Mouse (Mus musculus) hindbrain, embryonic 12.5 days (tissue): ENCODE results near the gene Ppp1r15b. TPM values are rescaled to one million over a fixed set of nuclear protein-coding genes. Genes with fewer than 3 reads are reported as not detected.

ENCODE experiments used
- ATAC-seq: fragments of 200-750 bp; cut with Nextera tagmentation; 2 replicates; pipeline ENCODE4 v1.8.0; 2017; ENCODE audit warnings: moderate TSS enrichment; ENCODE audit not compliant: low FRiP score
- H3K27ac ChIP-seq: fragments of 300-500 bp; sonication (generic); 2 replicates; pipeline ENCODE4 v1.5.1; 2016; ENCODE audit warnings: mild to moderate bottlenecking
- H3K27me3 ChIP-seq: fragments of 300-500 bp; sonication (generic); 2 replicates; pipeline ENCODE4 v1.6.1; 2016; ENCODE audit warnings: mild to moderate bottlenecking
- H3K36me3 ChIP-seq: fragments of 300-500 bp; sonication (generic); 2 replicates; pipeline ENCODE4 v1.6.1; 2016; ENCODE audit warnings: mild to moderate bottlenecking
- H3K4me1 ChIP-seq: fragments of 300-500 bp; sonication (generic); 2 replicates; pipeline ENCODE4 v1.6.1; 2016
- H3K4me2 ChIP-seq: fragments of 300-500 bp; sonication (generic); replicated peaks from 2 replicates; pipeline ENCODE4 v1.6.1; 2016; ENCODE audit warnings: mild to moderate bottlenecking
- H3K4me3 ChIP-seq: fragments of 300-500 bp; sonication (generic); 2 replicates; pipeline ENCODE4 v1.5.1; 2016; ENCODE audit warnings: mild to moderate bottlenecking
- H3K9ac ChIP-seq: fragments of 300-500 bp; sonication (generic); 2 replicates; pipeline ENCODE4 v1.6.1; 2016; ENCODE audit warnings: mild to moderate bottlenecking, moderate library complexity
- H3K9me3 ChIP-seq: fragments of 300-500 bp; sonication (generic); replicated peaks from 2 replicates; pipeline ENCODE4 v1.6.1; 2016; ENCODE audit warnings: mild to moderate bottlenecking
- WGBS: fragments of 180-500 bp; shearing (Covaris S2); methylation state at CpG from one replicate; pipeline ENCODE4 v1.1.7; 2016; 5-methylcytosine and 5-hydroxymethylcytosine counted together
- polyA plus RNA-seq: library from polyadenylated mRNA; unstranded; fragments of >200 nt; fragmentation: Nextera tagmentation; extraction: Ambion mirVana; gene quantifications from 2 replicates; pipeline ENCODE4 v1.2.1, GENCODE M21; 2016

Gene Ppp1r15b
- polyA plus RNA-seq, 1 experiment from 2014 or later, result 49.1 TPM

GRCm38 (mm10) chr1:133183141-133183925 is 52.4 kb downstream of the Ppp1r15b start:
- WGBS, result 12% methylated on average over 16 of the region's 16 CpGs
- ATAC-seq, result peak; percentile 18; the same call in 1 of the 2 replicates
- peak overlapping the region; percentile 75 for H3K4me2 ChIP-seq
- peaks cover 54% of the 10 kb centered on the region for H3K4me1 ChIP-seq
- H3K4me3 ChIP-seq, result peak overlapping the region; percentile 58
- H3K9ac ChIP-seq, result peak overlapping the region; percentile 75
- peak overlapping the region; percentile 97 for H3K27ac ChIP-seq
- no peaks in the 10 kb centered on the region for H3K9me3 ChIP-seq
- no peaks in the 10 kb centered on the region for H3K36me3 ChIP-seq
- peaks cover 6% of the 10 kb centered on the region for H3K27me3 ChIP-seq

DNA sequence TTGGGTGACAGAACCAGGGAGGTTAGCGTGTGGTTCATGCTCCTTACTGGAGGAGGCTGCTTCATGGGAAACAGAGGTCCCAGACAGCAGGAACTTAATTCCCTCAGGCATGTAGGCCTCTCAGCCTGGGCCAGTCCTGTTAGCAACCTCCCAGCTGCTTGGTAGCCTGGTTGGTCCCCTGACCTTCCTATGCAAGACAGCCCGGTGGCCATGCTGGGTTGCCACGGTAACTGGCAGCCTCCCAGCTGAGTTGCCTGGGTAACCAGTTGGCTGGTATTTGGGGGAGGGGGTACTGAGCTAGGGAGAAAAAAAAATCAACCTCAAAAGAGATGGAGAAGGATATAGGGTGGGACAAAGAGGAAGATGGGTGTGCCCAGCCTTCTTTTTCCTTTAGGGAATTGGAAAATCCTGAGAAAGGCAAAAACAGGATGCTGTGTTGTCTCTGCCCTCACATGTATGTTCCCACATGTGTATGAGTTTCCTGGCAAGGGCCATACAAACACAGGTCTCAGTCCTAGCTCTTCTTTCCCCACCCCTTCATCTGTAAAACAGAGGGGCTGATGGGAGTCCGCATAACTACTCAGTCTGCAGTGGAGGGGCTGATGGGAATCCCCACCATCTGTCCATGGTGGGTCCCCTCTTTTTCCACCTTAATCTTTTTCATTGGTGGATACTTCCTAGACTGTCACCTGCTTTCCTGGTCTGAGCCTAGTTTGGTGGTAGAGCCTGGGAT is 57.2 kb downstream of the Ppp1r15b start:
- no peak overlapping the region; the same call in 1 of the 2 replicates for H3K9ac ChIP-seq
- H3K4me2 ChIP-seq, result peak overlapping the region; percentile 40
- peaks cover 6% of the 10 kb centered on the region; the same call in 1 of the 2 replicates for H3K36me3 ChIP-seq
- WGBS, result 8% methylated on average over 4 of the region's 4 CpGs
- peaks cover 60% of the 10 kb centered on the region for H3K4me1 ChIP-seq
- H3K4me3 ChIP-seq, result no peak overlapping the region
- peak overlapping the region; percentile 92 for H3K27ac ChIP-seq
- ATAC-seq, result peak; percentile 93
- H3K9me3 ChIP-seq, result 0 out of 2 replicates have a peak, but pooled peaks cover 7% of the 10 kb centered on the region
- no peaks in the 10 kb centered on the region; the same call in 1 of the 2 replicates for H3K27me3 ChIP-seq

DNA sequence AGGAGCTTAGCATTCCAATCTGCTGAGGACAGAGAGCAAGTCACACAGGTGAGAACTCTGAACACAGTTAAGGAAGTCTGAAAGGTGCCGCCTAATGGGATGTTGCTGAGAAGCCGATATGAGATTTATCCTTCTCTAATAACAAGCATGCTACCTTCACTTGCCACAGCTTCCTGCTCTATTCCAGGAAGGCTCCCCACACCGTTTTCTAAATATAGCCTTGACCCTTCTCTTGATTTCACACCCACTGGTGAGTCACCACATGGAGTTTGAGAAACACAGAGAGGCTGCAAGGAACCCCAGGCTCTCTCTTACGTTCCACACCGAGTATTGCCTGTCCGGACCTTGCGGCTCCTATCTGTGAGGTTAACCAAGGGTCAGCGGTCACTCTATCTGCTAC is 57.8 kb downstream of the Ppp1r15b start:
- no peak overlapping the region for H3K4me3 ChIP-seq
- peak overlapping the region; percentile 92 for H3K27ac ChIP-seq
- no peak overlapping the region for H3K9ac ChIP-seq
- 79% methylated on average over 8 of the region's 8 CpGs for WGBS
- no peaks in the 10 kb centered on the region; the same call in 1 of the 2 replicates for H3K27me3 ChIP-seq
- no peak for ATAC-seq
- H3K36me3 ChIP-seq, result peaks cover 6% of the 10 kb centered on the region; the same call in 1 of the 2 replicates
- no peak overlapping the region for H3K4me2 ChIP-seq
- peaks cover 60% of the 10 kb centered on the region for H3K4me1 ChIP-seq
- H3K9me3 ChIP-seq, result 0 out of 2 replicates have a peak, but pooled peaks cover 7% of the 10 kb centered on the region

Other genes with a start within 250 kb of the Ppp1r15b start
- 47.6 and 49.1 TPM in 2 replicates for gene Mdm4, start 100.6 kb upstream of the Ppp1r15b start, polyA plus RNA-seq
- 17.0 and 19.8 TPM in 2 replicates for gene Pik3c2b, start 85.5 kb upstream of the Ppp1r15b start, polyA plus RNA-seq
- gene Plekha6, start 33.1 kb downstream of the Ppp1r15b start, polyA plus RNA-seq, result 25.8 and 29.1 TPM in 2 replicates
- not detected in 2 replicates for gene Golt1a, start 178.7 kb downstream of the Ppp1r15b start, polyA plus RNA-seq
- gene Kiss1, start 190.7 kb downstream of the Ppp1r15b start, polyA plus RNA-seq, result not detected in 2 replicates
- 0.99 and 1.9 TPM in 2 replicates for gene Ren1, start 219.4 kb downstream of the Ppp1r15b start, polyA plus RNA-seq
- 5.2 and 5.6 TPM in 2 replicates for gene Etnk2, start 232.4 kb downstream of the Ppp1r15b start, polyA plus RNA-seq